In genomic region chr11:113046200-113047051, GRCm38 (mm10) we compare ENCODE assay signal across 8 mouse cellular contexts.
A peak's percentile ranks its signal among the peaks of the same experiment; 100 is the strongest.
DNase-seq lines count a peak whose midpoint lies in the region; ATAC-seq lines count a peak whose summit lies in the region.

No protein-coding gene starts in this region.

- peak; percentile 62 for DNase-seq in 3134 (ENCODE audit: extremely low read depth, insufficient read length, low spot score)
- peak; percentile 35 for DNase-seq in adrenal gland, adult 8-10 months
- peak; percentile 19 for DNase-seq in kidney, adult 18-20 months
- DNase-seq in left cerebral cortex, postnatal 14 days (ENCODE audit: low spot score in 2 of 2), result peak; percentile 64 to 65
- no peak for DNase-seq in yolk sac, embryonic 10.5 days (ENCODE audit: low spot score)

- H3K4me3 ChIP-seq in forebrain, embryonic 12.5 days (replicated peaks), result no peak overlapping the region
- H3K4me3 ChIP-seq in neural tube, embryonic 13.5 days, result no peak overlapping the region

- peak overlapping the region; percentile 25; the same call in 1 of the 2 replicates for H3K9ac ChIP-seq in forebrain, embryonic 12.5 days
- H3K9ac ChIP-seq in neural tube, embryonic 13.5 days, result peak overlapping the region; percentile 9; the same call in 1 of the 2 replicates

- intact Hi-C loops in left cerebral cortex, postnatal 14 days (cut with DNase I), result no loop called here

- ATAC-seq in forebrain, embryonic 12.5 days (ENCODE audit: low FRiP score), result peak; percentile 86
- peak; percentile 84 for ATAC-seq in neural tube, embryonic 13.5 days (ENCODE audit: low read depth)
- no peak for ATAC-seq in activated CD4-positive, CD25-positive, alpha-beta regulatory T cell, adult 4 months

- H3K9me3 ChIP-seq in forebrain, embryonic 12.5 days, result no peaks in the 10 kb centered on the region
- H3K9me3 ChIP-seq in neural tube, embryonic 13.5 days, result no peaks in the 10 kb centered on the region

- peak overlapping the region; percentile 42 for H3K4me2 ChIP-seq in forebrain, embryonic 12.5 days
- peak overlapping the region; percentile 38 for H3K4me2 ChIP-seq in neural tube, embryonic 13.5 days

- H3K27ac ChIP-seq in forebrain, embryonic 12.5 days, result peak overlapping the region; percentile 77
- H3K27ac ChIP-seq in neural tube, embryonic 13.5 days (replicated peaks), result peak overlapping the region; percentile 81

- peaks cover 37% of the 10 kb centered on the region for H3K4me1 ChIP-seq in forebrain, embryonic 12.5 days
- H3K4me1 ChIP-seq in neural tube, embryonic 13.5 days (replicated peaks), result peaks cover 47% of the 10 kb centered on the region

- H3K36me3 ChIP-seq in forebrain, embryonic 12.5 days (replicated peaks), result peaks cover 4% of the 10 kb centered on the region; the same call in 1 of the 2 replicates
- H3K36me3 ChIP-seq in neural tube, embryonic 13.5 days, result peaks cover 4% of the 10 kb centered on the region; the same call in 1 of the 2 replicates

- WGBS in forebrain, embryonic 12.5 days, result 23% methylated on average over 20 of the region's 20 CpGs
- WGBS in neural tube, embryonic 13.5 days, result 24% methylated on average over 20 of the region's 20 CpGs

- no peaks in the 10 kb centered on the region for H3K27me3 ChIP-seq in forebrain, embryonic 12.5 days
- H3K27me3 ChIP-seq in neural tube, embryonic 13.5 days, result no peaks in the 10 kb centered on the region
